Mouse (Mus musculus): ENCODE data around the gene Ier5l. TPM values are rescaled to one million over a fixed set of nuclear protein-coding genes. Genes with fewer than 3 reads are reported as not detected.

Gene Ier5l
- polyA plus RNA-seq, 1 experiment from 2014 or later: 2.0 TPM

DNA sequence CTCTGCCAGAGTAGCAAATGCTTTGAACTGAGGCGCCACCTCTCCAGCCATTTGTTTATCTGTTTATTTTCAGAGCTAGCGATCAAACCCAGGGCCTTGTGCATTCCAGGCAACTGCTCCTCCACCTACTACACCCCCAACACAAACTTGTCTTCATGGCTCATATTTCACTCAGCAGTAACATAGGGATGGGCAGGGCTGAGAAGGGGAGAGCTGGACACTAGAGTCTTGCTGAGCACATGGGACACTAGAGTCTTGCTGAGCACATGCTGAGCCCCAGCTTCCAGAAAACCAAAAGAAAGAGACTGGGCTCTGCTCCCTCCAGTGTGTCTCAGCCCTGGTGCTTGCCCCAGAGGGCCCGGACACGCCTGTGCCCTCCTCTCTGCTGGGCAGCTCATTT, 7.2 kb downstream of the Ier5l start:
- no peak overlapping the region for H3K4me2 ChIP-seq
- no peak overlapping the region for H3K27ac ChIP-seq
- peaks cover 39% of the 10 kb centered on the region for H3K4me1 ChIP-seq
- H3K9ac ChIP-seq: no peak overlapping the region
- no peaks in the 10 kb centered on the region for H3K27me3 ChIP-seq
- WGBS: 49% methylated on average over 4 of the region's 4 CpGs
- no peaks in the 10 kb centered on the region for H3K9me3 ChIP-seq
- no peak for ATAC-seq (ENCODE audit: borderline replicate concordance, extremely low read depth, low FRiP score, low TSS enrichment)
- H3K4me3 ChIP-seq: no peak overlapping the region
- no peaks in the 10 kb centered on the region for H3K36me3 ChIP-seq

DNA sequence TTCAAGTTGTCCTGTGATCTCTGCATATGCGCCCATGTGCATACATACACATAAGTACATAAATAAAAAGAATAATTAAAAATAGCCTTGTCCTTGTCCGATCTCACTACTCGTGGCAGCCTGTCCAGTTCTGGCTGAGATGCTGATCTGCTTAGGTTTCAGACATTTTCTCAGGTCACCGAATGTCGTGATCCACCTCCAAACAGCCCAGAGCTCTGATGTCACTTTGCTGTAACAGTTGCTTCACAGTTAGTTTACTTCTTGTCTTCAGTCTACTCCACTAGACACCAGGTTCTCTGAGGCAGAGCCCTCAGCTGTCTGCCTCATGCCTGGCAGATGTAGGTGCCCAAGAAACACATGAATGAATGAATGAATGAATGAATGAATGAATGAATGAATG, 9.6 kb downstream of the Ier5l start:
- WGBS: 33% methylated on average over 5 of the region's 5 CpGs
- H3K4me1 ChIP-seq: peaks cover 40% of the 10 kb centered on the region
- H3K4me2 ChIP-seq: peak overlapping the region; percentile 65
- H3K27me3 ChIP-seq: no peaks in the 10 kb centered on the region
- H3K36me3 ChIP-seq: no peaks in the 10 kb centered on the region
- no peaks in the 10 kb centered on the region for H3K9me3 ChIP-seq
- peak overlapping the region; percentile 30; the same call in 1 of the 2 replicates for H3K9ac ChIP-seq
- ATAC-seq (ENCODE audit: borderline replicate concordance, extremely low read depth, low FRiP score, low TSS enrichment): no peak
- peak overlapping the region; percentile 36 for H3K4me3 ChIP-seq
- peak overlapping the region; percentile 95 for H3K27ac ChIP-seq

DNA sequence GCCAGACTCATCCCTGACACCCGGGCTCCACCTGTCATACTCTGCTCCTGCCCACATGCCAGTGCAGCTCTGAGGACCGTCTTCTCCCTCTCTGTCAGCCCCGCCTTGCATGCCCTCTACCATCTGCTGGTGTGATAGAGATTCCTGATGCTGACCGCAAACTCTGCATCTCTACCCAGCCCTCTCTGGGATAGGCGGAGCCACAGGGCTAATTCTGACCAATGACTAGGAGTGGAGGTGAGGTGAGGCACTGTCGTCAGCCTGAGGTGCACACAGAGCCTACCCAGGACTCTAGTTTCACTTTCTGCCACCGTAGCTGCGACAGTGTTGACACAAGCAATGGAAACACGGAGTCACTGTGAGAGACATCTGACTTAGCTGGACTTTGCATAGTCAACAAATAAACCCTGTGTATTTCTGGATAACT, 10.1 kb downstream of the Ier5l start:
- Histone ChIP-seq H3K4me3 (peak overlapping the region; percentile 36), H3K9me3 (no peaks in the 10 kb centered on the region), H3K27me3 (no peaks in the 10 kb centered on the region), H3K4me1 (peaks cover 40% of the 10 kb centered on the region), H3K4me2 (peak overlapping the region; percentile 65), H3K36me3 (no peaks in the 10 kb centered on the region), H3K9ac (peak overlapping the region; percentile 30; the same call in 1 of the 2 replicates), H3K27ac (peak overlapping the region; percentile 95)
- peak; percentile 87 for ATAC-seq (ENCODE audit: borderline replicate concordance, extremely low read depth, low FRiP score, low TSS enrichment)
- WGBS: 2% methylated on average over 9 of the region's 9 CpGs

DNA sequence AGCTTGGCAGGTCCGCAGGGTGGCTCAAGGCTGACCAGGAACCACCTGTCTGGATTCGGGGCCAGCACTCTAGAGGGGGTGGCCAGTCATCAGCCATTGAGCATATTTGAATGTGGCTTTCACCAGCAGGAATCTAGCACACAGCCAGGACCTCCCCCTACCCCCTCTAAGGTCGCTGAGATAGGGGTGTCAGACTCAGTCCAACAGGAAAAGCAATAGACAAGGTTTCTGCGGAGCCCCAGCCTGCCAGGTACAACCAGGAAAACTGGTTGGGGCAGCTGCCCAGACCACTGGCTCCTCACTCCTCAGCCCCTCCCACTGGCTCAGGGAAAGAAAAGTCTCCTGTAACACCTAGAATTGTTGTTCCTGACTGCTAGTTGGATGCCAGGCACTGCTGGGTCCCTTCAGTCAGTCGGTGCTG, 10.7 kb downstream of the Ier5l start:
- peak overlapping the region; percentile 30 for H3K9ac ChIP-seq
- H3K36me3 ChIP-seq: no peaks in the 10 kb centered on the region
- H3K4me2 ChIP-seq: peak overlapping the region; percentile 65
- peak overlapping the region; percentile 95 for H3K27ac ChIP-seq
- H3K27me3 ChIP-seq: no peaks in the 10 kb centered on the region
- WGBS: 6% methylated on average over 5 of the region's 5 CpGs
- peaks cover 41% of the 10 kb centered on the region for H3K4me1 ChIP-seq
- H3K4me3 ChIP-seq: peak overlapping the region; percentile 36
- ATAC-seq (ENCODE audit: borderline replicate concordance, extremely low read depth, low FRiP score, low TSS enrichment): peak; percentile 59
- no peaks in the 10 kb centered on the region for H3K9me3 ChIP-seq

DNA sequence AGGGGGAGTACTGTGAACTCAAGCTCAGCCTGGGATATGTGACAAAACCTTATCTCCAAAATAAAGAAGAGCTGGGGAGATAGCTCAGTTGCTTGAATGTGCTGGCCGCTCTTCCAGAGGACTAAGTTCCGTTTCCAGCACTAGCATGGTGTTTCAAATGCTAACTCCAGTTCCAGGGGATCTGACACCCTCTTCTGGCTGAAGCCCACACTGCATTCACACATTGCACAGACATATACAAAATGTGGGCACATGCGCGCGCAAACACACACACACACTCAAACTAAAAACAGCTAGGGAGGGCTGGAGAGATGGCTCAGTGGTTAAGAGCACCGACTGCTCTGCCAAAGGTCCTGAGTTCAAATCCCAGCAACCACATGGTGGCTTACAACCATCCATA, 14.8 kb downstream of the Ier5l start:
- Histone ChIP-seq H3K4me1 (peaks cover 27% of the 10 kb centered on the region), H3K27me3 (no peaks in the 10 kb centered on the region), H3K4me3 (no peak overlapping the region), H3K9ac (no peak overlapping the region), H3K9me3 (no peaks in the 10 kb centered on the region), H3K27ac (no peak overlapping the region), H3K36me3 (0 out of 2 replicates have a peak, but pooled peaks cover 5% of the 10 kb centered on the region), H3K4me2 (no peak overlapping the region)
- no peak for ATAC-seq (ENCODE audit: borderline replicate concordance, extremely low read depth, low FRiP score, low TSS enrichment)
- 86% methylated on average over 6 of the region's 6 CpGs for WGBS

DNA sequence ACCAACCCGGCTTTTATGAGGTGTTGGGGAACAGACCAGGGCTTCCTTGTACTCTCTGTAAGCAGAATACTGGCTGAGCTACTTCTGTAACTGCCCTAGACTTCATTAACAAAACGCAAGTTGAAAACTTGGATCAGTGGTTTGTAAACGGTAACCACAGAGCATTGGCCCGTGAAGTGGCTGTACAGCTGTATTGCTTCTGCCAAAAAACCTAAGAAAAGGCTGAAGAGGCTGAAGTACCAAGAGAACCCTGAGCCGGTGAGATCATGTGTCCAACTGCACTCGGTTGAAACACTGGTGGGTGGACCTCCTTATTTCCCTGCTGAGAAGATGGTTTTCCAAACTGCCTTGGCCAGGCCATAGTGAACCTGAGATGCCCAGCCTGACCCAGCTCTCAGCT, 15.7 kb downstream of the Ier5l start:
- ATAC-seq (ENCODE audit: borderline replicate concordance, extremely low read depth, low FRiP score, low TSS enrichment): no peak
- peaks cover 26% of the 10 kb centered on the region for H3K4me1 ChIP-seq
- no peaks in the 10 kb centered on the region for H3K27me3 ChIP-seq
- WGBS: 60% methylated on average over 6 of the region's 6 CpGs
- no peak overlapping the region for H3K4me3 ChIP-seq
- H3K9me3 ChIP-seq: no peaks in the 10 kb centered on the region
- no peak overlapping the region for H3K9ac ChIP-seq
- H3K4me2 ChIP-seq: no peak overlapping the region
- 0 out of 2 replicates have a peak, but pooled peaks cover 5% of the 10 kb centered on the region for H3K36me3 ChIP-seq
- H3K27ac ChIP-seq: peak overlapping the region; percentile 38; the same call in 1 of the 2 replicates

DNA sequence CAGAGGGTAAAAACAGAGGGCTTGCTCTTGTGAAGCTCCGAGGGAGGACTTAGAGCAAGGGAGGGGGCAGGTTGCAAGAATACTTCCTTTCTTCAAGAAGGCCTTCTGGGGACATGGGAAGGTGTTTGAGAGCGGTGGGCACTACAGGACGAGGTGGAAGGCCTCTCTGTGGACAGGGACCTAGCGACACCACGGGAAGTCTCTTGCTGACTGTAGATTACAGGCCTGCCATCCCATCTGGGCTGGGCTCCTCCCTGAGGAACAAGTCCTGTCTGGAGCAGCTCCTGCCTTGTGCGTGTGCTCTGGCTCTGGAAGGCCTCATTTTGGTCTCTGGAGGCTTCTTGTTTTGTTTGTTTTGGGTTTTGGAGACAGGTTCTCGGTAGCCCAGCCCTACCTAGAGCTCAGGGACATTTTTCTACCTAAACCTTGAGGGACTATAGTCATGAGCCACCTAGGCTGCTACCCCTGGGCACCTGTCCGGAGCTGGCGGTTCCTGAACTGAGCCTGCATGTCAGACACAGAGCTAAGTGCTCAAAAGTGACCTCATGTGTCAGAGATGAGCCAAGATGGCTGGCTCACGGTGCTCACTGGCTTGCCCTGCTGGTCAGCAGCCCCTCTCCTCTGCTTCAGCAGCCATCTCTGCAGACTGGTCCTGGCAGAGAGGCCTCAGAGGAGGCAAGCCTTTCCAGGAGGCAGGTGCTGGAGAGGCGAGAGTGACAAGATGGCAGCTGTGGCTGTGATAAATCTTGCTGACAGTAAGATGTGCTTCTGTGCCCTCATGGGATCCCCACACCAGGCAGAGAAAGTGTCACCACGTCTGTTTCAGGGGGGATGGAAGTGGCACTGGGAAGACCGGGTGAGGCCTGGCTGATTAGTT, 17.7 kb downstream of the Ier5l start:
- Histone ChIP-seq H3K27ac (no peak overlapping the region), H3K4me1 (peaks cover 25% of the 10 kb centered on the region; the same call in 1 of the 2 replicates), H3K27me3 (no peaks in the 10 kb centered on the region), H3K4me3 (no peak overlapping the region), H3K9me3 (no peaks in the 10 kb centered on the region), H3K9ac (no peak overlapping the region), H3K4me2 (no peak overlapping the region), H3K36me3 (0 out of 2 replicates have a peak, but pooled peaks cover 10% of the 10 kb centered on the region)
- no peak for ATAC-seq (ENCODE audit: borderline replicate concordance, extremely low read depth, low FRiP score, low TSS enrichment)
- 54% methylated on average over 13 of the region's 13 CpGs for whole genome bisulfite sequencing

DNA sequence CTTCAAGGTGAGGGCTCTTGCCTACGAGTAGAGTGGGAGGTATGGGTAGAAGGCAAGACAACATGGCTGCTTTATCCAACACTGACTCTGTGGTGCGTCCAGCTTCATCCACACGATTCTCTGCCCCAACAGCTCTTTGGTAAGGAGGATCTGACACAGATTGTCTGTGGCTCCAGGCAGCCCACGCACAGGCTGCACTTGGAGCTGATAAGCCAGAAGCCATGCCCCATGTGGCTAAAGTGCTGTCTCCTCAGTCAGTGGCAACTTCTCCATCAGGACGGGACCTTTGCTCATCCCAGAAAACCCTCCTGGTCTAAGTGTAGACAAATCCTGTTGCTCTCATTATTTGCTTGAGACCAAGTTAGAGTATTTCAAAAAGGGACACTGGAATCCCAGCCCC, 19.4 kb downstream of the Ier5l start:
- H3K4me2 ChIP-seq: no peak overlapping the region
- H3K4me3 ChIP-seq: no peak overlapping the region
- H3K27ac ChIP-seq: no peak overlapping the region
- H3K9me3 ChIP-seq: no peaks in the 10 kb centered on the region
- WGBS: 75% methylated on average over 5 of the region's 5 CpGs
- H3K36me3 ChIP-seq: peaks cover 22% of the 10 kb centered on the region
- H3K4me1 ChIP-seq: 0 out of 2 replicates have a peak, but pooled peaks cover 21% of the 10 kb centered on the region
- H3K9ac ChIP-seq: no peak overlapping the region
- H3K27me3 ChIP-seq: no peaks in the 10 kb centered on the region
- no peak for ATAC-seq (ENCODE audit: borderline replicate concordance, extremely low read depth, low FRiP score, low TSS enrichment)

DNA sequence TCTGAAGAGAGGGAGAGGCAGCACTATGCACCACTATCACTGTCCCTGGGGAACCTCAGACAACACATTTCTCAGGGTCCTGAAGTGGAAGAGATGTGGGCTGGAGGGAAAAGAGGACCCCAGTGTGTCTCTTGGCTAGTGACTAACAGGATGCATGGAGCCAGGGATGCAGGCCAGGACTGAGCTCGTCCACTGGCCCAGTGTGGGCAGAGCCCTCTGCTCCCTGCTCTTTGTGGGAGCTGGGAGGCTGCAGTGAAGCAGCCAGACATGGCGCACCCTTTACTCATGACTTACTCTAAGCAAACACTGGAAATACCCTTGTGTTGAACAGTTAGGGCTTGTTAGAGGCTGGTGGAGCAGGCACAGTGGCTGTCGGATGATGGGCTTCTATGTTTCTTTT, 20.4 kb downstream of the Ier5l start:
- H3K36me3 ChIP-seq: peaks cover 30% of the 10 kb centered on the region
- H3K9me3 ChIP-seq: no peaks in the 10 kb centered on the region
- H3K4me1 ChIP-seq: 0 out of 2 replicates have a peak, but pooled peaks cover 21% of the 10 kb centered on the region
- H3K9ac ChIP-seq: no peak overlapping the region
- H3K4me3 ChIP-seq: no peak overlapping the region
- WGBS: 63% methylated on average over 3 of the region's 3 CpGs
- no peak overlapping the region for H3K27ac ChIP-seq
- H3K4me2 ChIP-seq: no peak overlapping the region
- no peak for ATAC-seq (ENCODE audit: borderline replicate concordance, extremely low read depth, low FRiP score, low TSS enrichment)
- no peaks in the 10 kb centered on the region for H3K27me3 ChIP-seq

DNA sequence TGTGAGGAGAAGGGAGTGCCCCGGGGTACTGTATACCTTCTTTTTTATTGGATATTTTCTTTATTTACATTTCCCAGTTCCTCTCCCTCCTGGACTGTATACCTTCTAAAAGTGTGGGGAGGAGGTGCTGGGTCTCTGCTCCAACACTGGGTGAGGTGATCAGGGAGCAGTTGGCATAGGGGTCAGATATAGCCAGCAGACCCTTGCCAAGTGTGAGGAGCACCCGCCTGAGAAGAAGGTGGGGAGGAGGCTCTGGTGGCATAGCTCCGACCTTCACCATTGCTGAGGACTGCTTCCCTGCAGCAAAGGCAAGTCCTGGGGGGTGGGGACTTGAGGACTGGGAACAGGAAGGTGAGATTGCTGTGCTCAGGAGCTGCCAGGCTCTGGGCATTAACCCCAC, 22.5 kb downstream of the Ier5l start:
- WGBS: 76% methylated on average over 3 of the region's 3 CpGs
- Histone ChIP-seq H3K4me1 (peaks cover 23% of the 10 kb centered on the region), H3K9me3 (no peaks in the 10 kb centered on the region), H3K27me3 (no peaks in the 10 kb centered on the region), H3K4me3 (no peak overlapping the region), H3K36me3 (peaks cover 50% of the 10 kb centered on the region), H3K27ac (no peak overlapping the region), H3K9ac (no peak overlapping the region), H3K4me2 (no peak overlapping the region)
- ATAC-seq (ENCODE audit: borderline replicate concordance, extremely low read depth, low FRiP score, low TSS enrichment): no peak

DNA sequence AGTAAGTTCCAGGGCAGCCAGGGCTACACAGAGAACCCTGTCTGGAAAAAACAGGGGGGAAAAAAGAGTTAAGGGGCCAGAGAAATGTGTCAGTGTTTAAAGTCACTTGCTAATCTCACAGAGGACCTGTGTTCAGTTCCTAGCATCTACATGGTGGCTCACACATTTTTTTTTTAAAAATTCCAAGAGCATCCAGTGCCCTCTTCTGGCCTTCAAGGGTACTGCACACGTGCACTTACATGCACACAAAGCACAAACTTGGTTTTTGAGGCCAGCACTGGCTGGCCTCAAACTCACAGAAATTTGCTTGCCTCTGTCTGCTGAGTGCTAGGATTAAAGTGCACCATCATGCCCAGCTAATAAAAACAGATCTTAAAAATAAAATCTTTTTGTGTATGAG, 23.5 kb downstream of the Ier5l start:
- no peak for ATAC-seq (ENCODE audit: borderline replicate concordance, extremely low read depth, low FRiP score, low TSS enrichment)
- WGBS: 65% methylated on average over 1 of the region's 1 CpGs

DNA sequence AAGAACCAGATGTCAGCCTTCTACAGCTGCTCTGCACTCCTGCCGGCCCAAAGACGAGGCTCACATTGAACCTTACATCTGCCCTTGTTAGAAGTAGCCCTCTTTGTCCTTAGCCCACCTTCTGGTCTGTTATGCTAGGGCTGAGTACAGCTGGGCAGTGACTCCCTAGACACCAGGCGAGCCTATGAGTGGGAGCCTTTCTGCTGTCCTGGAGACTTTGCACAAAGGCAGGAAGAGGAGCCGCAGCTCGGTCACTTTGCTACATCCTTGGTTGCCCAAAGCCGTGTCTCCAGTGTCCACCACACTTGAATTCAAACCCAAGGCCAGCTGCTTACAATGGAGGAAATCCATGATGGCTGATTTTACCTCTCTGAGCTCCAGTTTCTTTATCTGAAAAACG, 25.6 kb downstream of the Ier5l start:
- Histone ChIP-seq H3K9me3 (no peaks in the 10 kb centered on the region), H3K4me3 (no peak overlapping the region), H3K27ac (0 out of 2 replicates have a peak overlapping the region, but pooled peaks have one; percentile 58), H3K27me3 (no peaks in the 10 kb centered on the region), H3K4me2 (no peak overlapping the region), H3K36me3 (peaks cover 55% of the 10 kb centered on the region), H3K9ac (no peak overlapping the region), H3K4me1 (peaks cover 45% of the 10 kb centered on the region)
- no peak for ATAC-seq (ENCODE audit: borderline replicate concordance, extremely low read depth, low FRiP score, low TSS enrichment)
- 91% methylated on average over 7 of the region's 7 CpGs for WGBS

More for the DNA sequence above, 23.5 kb downstream of the Ier5l start:
- Histone ChIP-seq H3K9me3 (no peaks in the 10 kb centered on the region), H3K4me1 (peaks cover 29% of the 10 kb centered on the region), H3K9ac (no peak overlapping the region), H3K4me3 (no peak overlapping the region), H3K27me3 (no peaks in the 10 kb centered on the region), H3K27ac (no peak overlapping the region), H3K36me3 (peaks cover 53% of the 10 kb centered on the region), H3K4me2 (no peak overlapping the region)

Measured in lung, embryonic 15.5 days (tissue).